Mouse (Mus musculus) midbrain, embryonic 12.5 days (tissue): ENCODE data around the gene 1700001C19Rik. TPM values are rescaled to one million over a fixed set of nuclear protein-coding genes. Genes with fewer than 3 reads are reported as not detected.

Source experiments
- polyA plus RNA-seq: library from polyadenylated mRNA; unstranded; fragments of >200 nt; fragmentation: Nextera tagmentation; extraction: Ambion mirVana; gene quantifications from 2 replicates; pipeline ENCODE4 v1.2.1, GENCODE M21; 2016

Gene 1700001C19Rik
- polyA plus RNA-seq, 1 experiment from 2014 or later = 0.41 TPM

Other genes starting within 250 kb of the 1700001C19Rik start
- gene Mrps10, start 68.5 kb downstream of the 1700001C19Rik start, polyA plus RNA-seq = 72.7 and 73.4 TPM in 2 replicates
- 0.73 and 0.77 TPM in 2 replicates for gene Guca1b, start 52.0 kb downstream of the 1700001C19Rik start, polyA plus RNA-seq
- gene Guca1a, start 36.8 kb downstream of the 1700001C19Rik start, polyA plus RNA-seq = 0.70 and 0.99 TPM in 2 replicates
- gene AI661453, start 761 bp downstream of the 1700001C19Rik start, polyA plus RNA-seq = 0.23 and 0.24 TPM in 2 replicates
- gene Taf8, start 64.9 kb upstream of the 1700001C19Rik start, polyA plus RNA-seq = 32.2 and 32.7 TPM in 2 replicates
- gene Ccnd3, start 67.7 kb upstream of the 1700001C19Rik start, polyA plus RNA-seq = 127 and 145 TPM in 2 replicates
- gene Bysl, start 174.1 kb upstream of the 1700001C19Rik start, polyA plus RNA-seq = 30.8 and 31.5 TPM in 2 replicates
- 39.5 and 41.0 TPM in 2 replicates for gene Med20, start 174.2 kb upstream of the 1700001C19Rik start, polyA plus RNA-seq
- 2.2 and 2.5 TPM in 2 replicates for gene Gm20517, start 174.2 kb upstream of the 1700001C19Rik start, polyA plus RNA-seq
- gene Usp49, start 193.3 kb upstream of the 1700001C19Rik start, polyA plus RNA-seq = 10.5 and 11.9 TPM in 2 replicates